ENCODE assay signal across 16 mouse cellular contexts in the genomic region with DNA sequence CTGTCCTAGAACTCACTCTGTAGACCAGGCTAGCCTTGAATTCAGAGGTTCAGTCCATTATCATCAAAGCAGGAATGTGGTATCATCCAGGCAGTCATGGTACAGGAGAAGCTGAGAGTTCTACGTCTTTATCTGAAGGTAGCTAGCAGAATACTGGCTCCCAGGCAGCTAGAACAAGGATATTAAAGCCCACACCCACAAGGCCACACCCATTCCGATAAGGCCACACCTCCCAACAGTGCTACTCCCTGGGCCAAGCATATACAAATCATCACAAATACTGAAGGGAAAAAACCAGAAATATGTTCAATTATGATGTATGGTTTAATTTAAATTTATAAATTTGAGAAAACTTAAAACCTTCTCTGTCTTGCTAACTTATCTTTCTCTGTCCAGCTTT.
"Had no signal": no experiment of that assay in that cellular context is flagged by ENCODE, and none has a peak within 500 bp of the region (broad histone marks: within the 10 kb centered on the region; RNA-seq: fewer than 3 reads in every experiment).

No protein-coding gene starts in this region.

- H3K27me3 ChIP-seq: limb, embryonic 13.5 days; midbrain, embryonic 13.5 days; neural tube, embryonic 15.5 days had no signal

- H3K4me1 ChIP-seq: limb, embryonic 13.5 days; midbrain, embryonic 13.5 days; neural tube, embryonic 15.5 days had no signal

- H3K9ac ChIP-seq: limb, embryonic 13.5 days; midbrain, embryonic 13.5 days; neural tube, embryonic 15.5 days had no signal

- H3K4me2 ChIP-seq: limb, embryonic 13.5 days; midbrain, embryonic 13.5 days; neural tube, embryonic 15.5 days had no signal

- H3K9me3 ChIP-seq: midbrain, embryonic 13.5 days; neural tube, embryonic 15.5 days had no signal

- DNase-seq: kidney, adult 8-10 months; kidney, postnatal 36 days; layer of hippocampus, adult 9-11 months; layer of hippocampus, postnatal 36 days; lung, adult 18-20 months; lung, postnatal 36 days; right cerebral cortex, adult 18-20 months; right cerebral cortex, postnatal 4 days; spleen, adult 18-20 months; thymus, adult 18-20 months; thymus, postnatal 14 days had no signal

- H3K4me3 ChIP-seq: limb, embryonic 13.5 days; midbrain, embryonic 13.5 days; myocyte; neural tube, embryonic 15.5 days had no signal

- H3K27ac ChIP-seq: limb, embryonic 13.5 days; midbrain, embryonic 13.5 days; neural tube, embryonic 15.5 days had no signal

- ATAC-seq: intestine, postnatal 0 days; midbrain, embryonic 13.5 days had no signal
